ENCODE assay signal across 10 mouse cellular contexts in genomic region chr13:74391156-74391555, GRCm38 (mm10). TPM values are rescaled to one million over a fixed set of nuclear protein-coding genes. Genes with fewer than 3 reads are reported as not detected.
DNase-seq lines count a peak whose midpoint lies in the region; ATAC-seq and TF ChIP-seq lines count a peak whose summit lies in the region.
"Had no signal": no experiment of that assay in that cellular context is flagged by ENCODE, and none has a peak within 500 bp of the region (broad histone marks: within the 10 kb centered on the region; RNA-seq: fewer than 3 reads in every experiment).

No protein-coding gene starts in this region.

- no peaks in the 10 kb centered on the region for H3K27me3 ChIP-seq in testis, adult 2 months (ENCODE audit: control insufficient read depth, insufficient read depth, low read length)
- H3K27me3 ChIP-seq in midbrain, embryonic 16.5 days (ENCODE audit: control insufficient read depth, insufficient read depth, low read depth, low read length): no peaks in the 10 kb centered on the region
- H3K27me3 ChIP-seq: CH12.LX had no signal

- H3K4me3 ChIP-seq in testis, adult 2 months (ENCODE audit: control insufficient read depth, low read depth, low read length): peak overlapping the region; percentile 21
- no peak overlapping the region for H3K4me3 ChIP-seq in midbrain, embryonic 16.5 days (ENCODE audit: low read depth, low read length)

- H3K36me3 ChIP-seq in testis, adult 2 months (ENCODE audit: control insufficient read depth, insufficient read depth, low read length): no peaks in the 10 kb centered on the region
- H3K36me3 ChIP-seq in midbrain, embryonic 16.5 days (ENCODE audit: control insufficient read depth, insufficient read depth, low read length): no peaks in the 10 kb centered on the region

- H3K4me1 ChIP-seq in testis, adult 2 months (ENCODE audit: control insufficient read depth, insufficient read depth, low read length): no peaks in the 10 kb centered on the region
- peaks cover 4% of the 10 kb centered on the region for H3K4me1 ChIP-seq in midbrain, embryonic 16.5 days (ENCODE audit: control insufficient read depth, insufficient read depth, low read length)

- no peak for TF ChIP-seq CTCF in testis, adult 2 months (IDR thresholded peaks at IDR 0.05; ENCODE audit: control insufficient read depth, insufficient read depth, insufficient replicate concordance, low read depth, low read length)

- H3K9ac ChIP-seq in midbrain, embryonic 16.5 days (ENCODE audit: low read depth, low read length): no peak overlapping the region

- no peak overlapping the region for H3K4me2 ChIP-seq in midbrain, embryonic 16.5 days (ENCODE audit: low read length)

- no peak overlapping the region for H3K27ac ChIP-seq in testis, adult 2 months (ENCODE audit: control insufficient read depth, insufficient read depth, low read depth, low read length)
- H3K27ac ChIP-seq in midbrain, embryonic 16.5 days (ENCODE audit: low read length): no peak overlapping the region
- H3K27ac ChIP-seq: liver, embryonic 14.5 days had no signal

- peak; percentile 15 for DNase-seq in kidney, adult 9 months
- no peak for DNase-seq in kidney, postnatal 4 days
- DNase-seq in testis, postnatal 10 days (ENCODE audit: low spot score): no peak
- DNase-seq in layer of hippocampus, adult 11-12 months (ENCODE audit: low spot score): no peak

- ATAC-seq in midbrain, embryonic 16.5 days: peak; percentile 40
- no peak for ATAC-seq in megakaryocyte progenitor cell, adult 5-6 weeks (replicated peaks; ENCODE audit: poor library complexity)

- no peak for TF ChIP-seq POLR2A in testis, adult 2 months (IDR thresholded peaks at IDR 0.05; ENCODE audit: control insufficient read depth, low read depth, low read length)

- WGBS in midbrain, embryonic 16.5 days: 74% methylated on average over 2 of the region's 2 CpGs

- no peaks in the 10 kb centered on the region for H3K9me3 ChIP-seq in midbrain, embryonic 16.5 days (replicated peaks; ENCODE audit: control insufficient read depth, low read length, poor library complexity, severe bottlenecking)

RNA-seq across cellular contexts. Expression of gene Zfp72, which starts 0.5 kb away (rescaled TPM):
- 2.2 and 2.3 TPM in 2 replicates for polyA plus RNA-seq in testis, adult 2 months (2012; rRNA removed)
- polyA plus RNA-seq in midbrain, embryonic 16.5 days (2015; fragmentation: Nextera tagmentation; extraction: Ambion mirVana): 10.9 and 11.7 TPM in 2 replicates
- total RNA-seq in megakaryocyte progenitor cell, adult 5-6 weeks (2015): 3.6 and 7.1 TPM in 2 replicates
- total RNA-seq in megakaryocyte progenitor cell, adult 5-6 weeks (2017): 5.4 and 8.7 TPM in 2 replicates

RNA-seq across cellular contexts. Expression of gene Ftl1-ps1, which starts 8.3 kb away (rescaled TPM):
- 1.8 and 2.9 TPM in 2 replicates for polyA plus RNA-seq in testis, adult 2 months (2012; rRNA removed)
- polyA plus RNA-seq in midbrain, embryonic 16.5 days (2015; fragmentation: Nextera tagmentation; extraction: Ambion mirVana): 73.6 and 73.9 TPM in 2 replicates
- 79.9 and 83.8 TPM in 2 replicates for total RNA-seq in megakaryocyte progenitor cell, adult 5-6 weeks (2015)
- total RNA-seq in megakaryocyte progenitor cell, adult 5-6 weeks (2017): 14.8 and 15.2 TPM in 2 replicates

RNA-seq across cellular contexts. Expression of gene Lrrc14b, which starts 27.4 kb away (rescaled TPM):
- 0.06 and 0.08 TPM in 2 replicates for polyA plus RNA-seq in testis, adult 2 months (2012; rRNA removed)
- not detected in 2 replicates for polyA plus RNA-seq in midbrain, embryonic 16.5 days (2015; fragmentation: Nextera tagmentation; extraction: Ambion mirVana)
- not detected in 2 replicates for total RNA-seq in megakaryocyte progenitor cell, adult 5-6 weeks (2015)
- not detected in 2 replicates for total RNA-seq in megakaryocyte progenitor cell, adult 5-6 weeks (2017)
- polyA plus RNA-seq: Patski had no signal

RNA-seq across cellular contexts. Expression of gene Ccdc127, which starts 41.0 kb away (rescaled TPM):
- polyA plus RNA-seq in testis, adult 2 months (2012; rRNA removed): 4.7 and 5.2 TPM in 2 replicates
- 43.1 and 45.9 TPM in 2 replicates for polyA plus RNA-seq in midbrain, embryonic 16.5 days (2015; fragmentation: Nextera tagmentation; extraction: Ambion mirVana)
- total RNA-seq in megakaryocyte progenitor cell, adult 5-6 weeks (2015): 43.0 and 45.9 TPM in 2 replicates
- 39.0 and 78.5 TPM in 2 replicates for total RNA-seq in megakaryocyte progenitor cell, adult 5-6 weeks (2017)

RNA-seq across cellular contexts. Expression of gene Sdha, which starts 41.1 kb away (rescaled TPM):
- polyA plus RNA-seq in testis, adult 2 months (2012; rRNA removed): 68.3 and 83.1 TPM in 2 replicates
- polyA plus RNA-seq in midbrain, embryonic 16.5 days (2015; fragmentation: Nextera tagmentation; extraction: Ambion mirVana): 235 and 238 TPM in 2 replicates
- total RNA-seq in megakaryocyte progenitor cell, adult 5-6 weeks (2015): 227 and 229 TPM in 2 replicates
- total RNA-seq in megakaryocyte progenitor cell, adult 5-6 weeks (2017): 304 and 374 TPM in 2 replicates

Comparison
In these comparisons a context has a peak if more than half of its experiments do, and no peak if none do; other contexts are left out.
1. RNA of gene Ftl1-ps1, which starts 8.3 kb away (polyA plus RNA-seq): 73.6 to 73.9 TPM in midbrain, embryonic 16.5 days; 1.8 to 2.9 TPM in testis, adult 2 months; every median in the first group is over 10 times any median in the second.